Mouse (Mus musculus) heart, adult 10 weeks (tissue): ENCODE results near the gene Gm9117. TPM values are rescaled to one million over a fixed set of nuclear protein-coding genes. Genes with fewer than 3 reads are reported as not detected.

Source experiments
- polyA plus RNA-seq: library from polyadenylated mRNA; stranded (reverse); fragments of 350-450 nt; fragmentation: Illumina TruSeq; extraction: RNeasy Lipid Tissue Mini Kit (QIAGEN cat#74804); gene quantifications from one replicate; pipeline ENCODE4 v1.2.3, GENCODE M21; 2014; ENCODE audit warnings: low read depth, low replicate concordance

Gene Gm9117
- not detected for polyA plus RNA-seq

GRCm38 (mm10) chr3:93943443-93943842, at the start of gene Gm9117:
Gm9117 (minus strand) TSS chr3:93943543.

GRCm38 (mm10) chr3:93961214-93961613, 17.9 kb upstream of the Gm9117 start, which contains the start of gene Tdpoz5:
Tdpoz5 (minus strand) TSS chr3:93961314.

Other genes starting within 250 kb of the Gm9117 start
- not detected for gene Gm5773, start 170.5 kb downstream of the Gm9117 start, polyA plus RNA-seq
- gene Tdpoz4, start 147.1 kb downstream of the Gm9117 start, polyA plus RNA-seq: not detected
- not detected for gene Tdpoz3, start 117.5 kb downstream of the Gm9117 start, polyA plus RNA-seq
- not detected for gene Tdpoz5, start 17.8 kb upstream of the Gm9117 start, polyA plus RNA-seq
- not detected for gene Gm9125, start 111.3 kb upstream of the Gm9117 start, polyA plus RNA-seq
- not detected for gene Gm10697, start 129.1 kb upstream of the Gm9117 start, polyA plus RNA-seq
- not detected for gene Gm10696, start 234.7 kb upstream of the Gm9117 start, polyA plus RNA-seq